ENCODE assay signal across 15 mouse cellular contexts in genomic region chr2:49771172-49771571, GRCm38 (mm10). TPM values are rescaled to one million over a fixed set of nuclear protein-coding genes. Genes with fewer than 3 reads are reported as not detected.
DNase-seq lines count a peak whose midpoint lies in the region; ATAC-seq and TF ChIP-seq lines count a peak whose summit lies in the region.
"Had no signal": no experiment of that assay in that cellular context is flagged by ENCODE, and none has a peak within 500 bp of the region (broad histone marks: within the 10 kb centered on the region; RNA-seq: fewer than 3 reads in every experiment).

No protein-coding gene starts in this region.

- peak; percentile 11 for DNase-seq in splenic B cell, adult 2 months (ENCODE audit: low read depth, low spot score)
- no peak for DNase-seq in left cerebral cortex, adult 18-20 months (ENCODE audit: low spot score in 2 of 2)
- no peak for DNase-seq in embryonic facial prominence, embryonic 10.5 days (ENCODE audit: low spot score)
- DNase-seq in right cerebral cortex, postnatal 10 days (ENCODE audit: low spot score in 2 of 2) = no peak
- no peak for DNase-seq in heart, adult 11 months
- DNase-seq: cerebellum, adult 18-20 months; left cerebral cortex, postnatal 4 days; right cerebral cortex, adult 18-20 months had no signal

- no peaks in the 10 kb centered on the region for H3K79me2 ChIP-seq in C2C12 (ENCODE audit: control insufficient read depth, insufficient read depth)

- no peak overlapping the region for H3K27ac ChIP-seq in lung, embryonic 15.5 days
- H3K27ac ChIP-seq in embryonic facial prominence, embryonic 10.5 days (replicated peaks) = no peak overlapping the region
- H3K27ac ChIP-seq: neural tube, embryonic 13.5 days; stomach, embryonic 15.5 days had no signal

- ATAC-seq in hematopoietic stem cell, adult 5-6 weeks (replicated peaks in 1 of 2; ENCODE audit: insufficient read depth in 1 of 2, low FRiP score in 2 of 2, low TSS enrichment in 1 of 2, low read depth in 1 of 2, poor library complexity in 2 of 2, severe bottlenecking in 2 of 2) = peak; percentile 72 to 84
- peak; percentile 31; the same call in 1 of the 2 replicates for ATAC-seq in lung, embryonic 15.5 days (ENCODE audit: borderline replicate concordance, extremely low read depth, low FRiP score, low TSS enrichment)
- ATAC-seq: inflammation-experienced regulatory T-cells, adult 6 months had no signal

- H3K27me3 ChIP-seq in C2C12 (ENCODE audit: control insufficient read depth, insufficient read depth, insufficient read length) = no peaks in the 10 kb centered on the region
- H3K27me3 ChIP-seq in lung, embryonic 15.5 days = peaks cover 38% of the 10 kb centered on the region
- no peaks in the 10 kb centered on the region for H3K27me3 ChIP-seq in splenic B cell, adult 2 months (ENCODE audit: control insufficient read depth, insufficient read depth, low read length, poor library complexity, severe bottlenecking)
- no peaks in the 10 kb centered on the region for H3K27me3 ChIP-seq in embryonic facial prominence, embryonic 10.5 days (replicated peaks; ENCODE audit: low read depth, poor library complexity, severe bottlenecking)
- H3K27me3 ChIP-seq: neural tube, embryonic 13.5 days; stomach, embryonic 15.5 days had no signal

- H3K9me3 ChIP-seq in lung, embryonic 15.5 days = no peaks in the 10 kb centered on the region
- no peaks in the 10 kb centered on the region for H3K9me3 ChIP-seq in embryonic facial prominence, embryonic 10.5 days
- H3K9me3 ChIP-seq: neural tube, embryonic 13.5 days; stomach, embryonic 15.5 days had no signal

- H3K9ac ChIP-seq in lung, embryonic 15.5 days = no peak overlapping the region
- H3K9ac ChIP-seq: neural tube, embryonic 13.5 days; stomach, embryonic 15.5 days had no signal

- no peak overlapping the region for H3ac ChIP-seq in C2C12 (ENCODE audit: control insufficient read depth, insufficient read length, low read depth)

- no peak overlapping the region for H3K4me2 ChIP-seq in lung, embryonic 15.5 days
- H3K4me2 ChIP-seq: neural tube, embryonic 13.5 days; stomach, embryonic 15.5 days had no signal

- peaks cover 10% of the 10 kb centered on the region for H3K4me1 ChIP-seq in lung, embryonic 15.5 days
- peaks cover 4% of the 10 kb centered on the region; the same call in 1 of the 2 replicates for H3K4me1 ChIP-seq in embryonic facial prominence, embryonic 10.5 days
- H3K4me1 ChIP-seq: stomach, embryonic 15.5 days had no signal

- WGBS in lung, embryonic 15.5 days = 43% methylated on average over 11 of the region's 11 CpGs
- 73% methylated on average over 11 of the region's 11 CpGs for WGBS in embryonic facial prominence, embryonic 10.5 days

- H3K79me3 ChIP-seq in C2C12 (ENCODE audit: low read depth) = no peaks in the 10 kb centered on the region

- H3K36me3 ChIP-seq in C2C12 (ENCODE audit: control insufficient read depth, insufficient read depth) = peaks cover 4% of the 10 kb centered on the region
- no peaks in the 10 kb centered on the region for H3K36me3 ChIP-seq in lung, embryonic 15.5 days
- no peaks in the 10 kb centered on the region for H3K36me3 ChIP-seq in splenic B cell, adult 2 months (ENCODE audit: control insufficient read depth, insufficient read depth, low read length, poor library complexity, severe bottlenecking)
- peaks cover 63% of the 10 kb centered on the region for H3K36me3 ChIP-seq in embryonic facial prominence, embryonic 10.5 days (replicated peaks)
- H3K36me3 ChIP-seq: stomach, embryonic 15.5 days had no signal

- no peak overlapping the region for H3K4me3 ChIP-seq in C2C12 (ENCODE audit: insufficient read depth, poor library complexity, severe bottlenecking)
- no peak overlapping the region for H3K4me3 ChIP-seq in lung, embryonic 15.5 days
- no peak overlapping the region for H3K4me3 ChIP-seq in embryonic facial prominence, embryonic 10.5 days
- H3K4me3 ChIP-seq: neural tube, embryonic 13.5 days; stomach, embryonic 15.5 days had no signal

- no peak for TF ChIP-seq CTCF in C2C12 (IDR thresholded peaks at IDR 0.05; ENCODE audit: control insufficient read depth, insufficient read depth, insufficient read length)

TF ChIP-seq in C2C12, 6 proteins besides CTCF, POLR2A, EP300 and RAD21:
- TF ChIP-seq CEBPB (IDR thresholded peaks at IDR 0.05; ENCODE audit: low read depth) = peak; percentile 72
- TF ChIP-seq FOSL1 (IDR thresholded peaks at IDR 0.05; ENCODE audit: insufficient read depth, low read length, poor library complexity, severe bottlenecking) = no peak

RNA-seq across cellular contexts. Expression of gene Lypd6b, which starts 16.3 kb away (rescaled TPM):
- polyA plus RNA-seq in C2C12 (2012; fragmentation: generic; extraction: Trizol) = 0.02 TPM
- 1.2 and 3.9 TPM in 2 replicates for total RNA-seq in hematopoietic stem cell, adult 5-6 weeks (2017)
- 2.0 and 2.5 TPM in 2 replicates for polyA plus RNA-seq in lung, embryonic 15.5 days (2015; fragmentation: Nextera tagmentation; extraction: Ambion mirVana)
- total RNA-seq in left cerebral cortex, adult 18-20 months (2021) = 1 to 10 TPM; 7.3 to 7.9 TPM
- polyA plus RNA-seq in embryonic facial prominence, embryonic 10.5 days (2016; fragmentation: Nextera tagmentation; extraction: Ambion mirVana) = 2.9 and 3.9 TPM in 2 replicates
- total RNA-seq: gastrocnemius, adult 8-10 months had no signal
